Mouse (Mus musculus) embryonic stem cell, embryonic (primary cell): Measurements from ENCODE around the gene Olfr1202.

Experiments used
- CTCF ChIA-PET, 4 experiments: fragments of 300-600 bp in 2 of 4; fragments of 350-600 bp in 2 of 4; sonication (Branson Sonifier 250); formaldehyde crosslinking; loops; one replicate each; lab custom pipeline; 2022; ENCODE audit warnings: inconsistent platforms in 2 of 4; lab: Charles Lee
- POLR2A ChIA-PET, 4 experiments: fragments of 300-600 bp in 2 of 4; fragments of 350-600 bp in 2 of 4; sonication (Branson Sonifier 250); formaldehyde crosslinking; loops; one replicate each; lab custom pipeline; 2022; ENCODE audit warnings: antibody characterized with exemption in 4 of 4, inconsistent platforms in 1 of 4; lab: Charles Lee

Olfr1202 gene

DNA sequence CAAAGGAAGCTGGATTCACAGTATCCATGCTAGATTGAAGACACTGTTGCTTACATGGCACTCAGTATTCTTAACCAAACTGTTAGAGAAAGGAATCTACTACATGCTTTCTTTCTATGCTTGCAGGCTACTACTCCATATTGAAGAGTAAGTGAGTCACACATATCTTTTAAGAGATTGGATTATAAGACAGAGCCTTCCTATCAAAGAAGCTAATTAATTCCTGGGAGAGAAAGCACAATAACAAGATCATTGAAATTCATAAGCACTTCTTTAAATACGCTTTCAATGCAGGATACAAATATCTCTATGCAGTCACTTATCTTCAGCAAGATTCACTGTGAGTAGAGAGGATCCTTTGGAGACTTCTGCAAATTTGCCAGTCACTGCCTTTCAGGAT, at the start of gene Olfr1202:
TSS of gene Olfr1202 (plus strand) at position 301 of the 400 bp plus-strand sequence.
- ChIA-PET CTCF (no interaction called here), POLR2A (no interaction called here)

DNA sequence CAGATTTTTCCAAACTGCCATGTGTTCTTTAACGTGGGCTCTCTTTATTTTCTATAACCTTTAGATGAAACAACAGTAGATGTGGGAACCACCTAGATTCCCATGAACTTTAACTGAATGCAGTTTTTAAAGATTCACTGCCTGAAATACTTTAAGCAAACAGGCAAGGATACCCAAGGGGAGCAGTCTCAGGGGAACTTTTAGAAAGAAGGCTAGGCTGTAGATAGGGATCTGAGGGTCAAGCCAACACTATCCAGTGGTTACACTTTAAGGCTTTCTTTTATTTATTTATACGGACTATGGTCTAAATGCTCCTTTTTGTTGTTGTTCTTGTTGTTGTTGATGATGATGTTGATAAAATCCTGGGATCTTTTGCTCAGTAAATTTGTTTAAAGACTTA, 43.9 kb upstream of the Olfr1202 start, which contains the start of gene Olfr1200:
TSS of gene Olfr1200 (minus strand) at position 101 of the 400 bp plus-strand sequence.
- ChIA-PET CTCF (no interaction called here), POLR2A (no interaction called here)

DNA sequence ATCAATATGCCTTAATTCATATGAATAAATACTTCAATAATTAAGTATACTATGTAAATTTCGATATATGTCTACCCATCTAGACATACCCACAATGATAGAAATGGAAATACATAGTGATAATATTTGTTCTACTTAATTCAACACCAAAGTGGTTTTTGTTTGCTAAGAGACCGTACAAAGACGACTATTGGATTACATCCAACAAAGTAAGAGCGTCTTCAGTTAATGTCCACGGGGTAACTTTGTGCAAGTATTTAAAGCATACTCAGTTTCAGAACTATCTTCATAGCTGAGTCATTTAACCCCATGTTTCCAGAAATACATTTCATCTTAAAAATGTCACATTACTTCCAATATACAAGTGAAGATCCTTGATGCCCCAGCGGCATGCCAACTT, 21.6 kb upstream of the Olfr1202 start, which contains the start of gene Olfr1201:
TSS of gene Olfr1201 (plus strand) at position 301 of the 400 bp plus-strand sequence.
- POLR2A ChIA-PET, result no interaction called here
- CTCF ChIA-PET, result no interaction called here

DNA sequence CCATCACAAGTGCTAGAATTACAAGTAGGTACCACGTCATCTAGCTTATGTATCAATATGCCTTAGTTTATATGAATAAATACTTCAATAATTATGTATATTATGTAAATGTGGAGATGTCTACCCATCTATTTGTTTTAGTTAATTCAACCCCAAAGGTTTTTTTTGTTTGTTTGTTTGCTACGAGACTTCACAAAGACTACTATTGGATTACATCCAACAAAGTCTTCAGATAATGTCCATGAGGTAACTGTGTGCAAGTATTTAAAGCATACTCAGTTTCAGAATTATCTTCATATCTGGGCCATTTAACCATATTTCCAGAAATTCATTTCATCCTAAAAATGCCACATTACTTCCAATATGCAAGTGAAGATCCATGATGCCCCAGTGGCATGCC, 15.1 kb downstream of the Olfr1202 start, which contains the start of gene Olfr1205:
TSS of gene Olfr1205 (plus strand) at position 301 of the 400 bp plus-strand sequence.
- CTCF ChIA-PET, result no interaction called here
- POLR2A ChIA-PET, result no interaction called here

DNA sequence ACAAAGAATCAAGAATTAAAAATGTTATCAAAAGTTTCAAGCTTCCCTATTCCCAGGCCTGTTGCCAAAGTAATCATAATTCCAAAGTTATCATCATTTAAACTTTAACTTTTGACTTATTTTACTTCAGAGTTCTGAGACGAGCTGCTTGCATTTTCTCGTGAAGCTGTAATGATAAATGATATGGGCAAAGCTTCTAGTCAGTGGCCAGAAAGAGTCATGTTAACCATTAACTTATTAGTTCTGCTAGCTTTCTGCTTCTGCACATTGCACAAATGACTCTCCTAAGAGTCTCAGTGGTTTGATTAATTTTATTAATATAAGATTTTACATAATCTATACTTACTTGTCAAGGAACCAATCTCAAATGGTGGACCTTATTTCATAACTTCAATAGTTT, 24.2 kb downstream of the Olfr1202 start:
- POLR2A ChIA-PET, result no interaction called here
- CTCF ChIA-PET, result no interaction called here

DNA sequence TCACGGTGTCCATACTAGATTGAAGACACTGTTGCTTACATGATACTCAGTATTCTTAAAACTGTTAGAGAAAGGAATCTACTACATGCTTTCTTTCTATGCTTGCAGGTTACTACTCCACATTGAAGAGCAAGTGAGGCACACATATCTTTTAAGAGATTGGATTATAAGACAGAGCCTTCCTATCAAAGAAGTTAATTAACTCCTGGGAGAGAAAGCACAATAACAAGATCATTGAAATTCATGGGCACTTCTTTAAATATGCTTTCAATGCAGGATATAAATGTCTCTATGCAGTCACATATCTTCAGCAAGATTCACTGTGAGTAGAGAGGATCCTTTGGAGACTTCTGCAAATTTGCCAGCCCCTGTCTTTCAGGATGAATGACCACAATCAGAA, 34.7 kb downstream of the Olfr1202 start, which contains the start of gene Olfr1204:
TSS of gene Olfr1204 (plus strand) at position 301 of the 400 bp plus-strand sequence.
- ChIA-PET POLR2A (no interaction called here), CTCF (no interaction called here)

DNA sequence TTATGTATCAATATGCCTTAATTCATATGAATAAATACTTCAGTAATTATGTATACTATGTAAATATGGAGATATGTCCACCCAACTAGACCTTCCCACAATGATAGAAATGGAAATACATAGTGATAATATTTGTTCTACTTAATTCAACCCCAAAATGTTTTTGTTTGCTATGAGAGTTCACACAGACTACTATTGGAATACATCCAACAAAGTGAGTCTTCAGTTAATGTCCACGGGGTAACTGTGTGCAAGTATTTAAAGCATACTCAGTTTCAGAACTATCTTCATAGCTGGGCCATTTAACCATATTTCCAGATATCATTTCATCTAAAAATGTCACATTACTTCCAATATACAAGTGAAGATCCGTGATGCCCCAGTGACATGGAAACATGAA, 48.6 kb downstream of the Olfr1202 start, which contains the start of gene Olfr1206:
TSS of gene Olfr1206 (plus strand) at position 301 of the 400 bp plus-strand sequence.
- CTCF ChIA-PET, result no interaction called here
- POLR2A ChIA-PET, result no interaction called here
